Mouse (Mus musculus): ENCODE measurements around the gene Myo9a.
"Not testable (repeated sequence)": the region's sequence is repeated elsewhere in the genome, so short reads cannot be mapped to it uniquely, and the experiment has no call there.

GRCm38 (mm10) chr9:59958115-59958514 is 207.4 kb downstream of the Myo9a start:
- TF ChIP-seq CTCF (IDR thresholded peaks at IDR 0.05; ENCODE audit: extremely low read depth, insufficient read length, insufficient replicate concordance, low read depth, low read length); POLR2A (IDR thresholded peaks at IDR 0.05; ENCODE audit: low read depth, low read length): not testable (repeated sequence)

All from small intestine, adult 2 months (tissue).